In genomic region chr17:31636277-31636941, GRCm38 (mm10) we compare ENCODE assay signal across 9 mouse cellular contexts. TPM values are rescaled to one million over a fixed set of nuclear protein-coding genes. Genes with fewer than 3 reads are reported as not detected.
DNase-seq lines count a peak whose midpoint lies in the region; ATAC-seq lines count a peak whose summit lies in the region.
"Had no signal": no experiment of that assay in that cellular context is flagged by ENCODE, and none has a peak within 500 bp of the region (broad histone marks: within the 10 kb centered on the region; RNA-seq: fewer than 3 reads in every experiment).

No protein-coding gene starts in this region.

- H3K4me1 ChIP-seq in heart, embryonic 12.5 days (replicated peaks), result peaks cover 20% of the 10 kb centered on the region
- H3K4me1 ChIP-seq in brown adipose tissue, adult 24 weeks (ENCODE audit: control insufficient read depth, insufficient read depth, insufficient read length, low read length), result peaks cover 7% of the 10 kb centered on the region; the same call in 1 of the 2 replicates
- peaks cover 5% of the 10 kb centered on the region for H3K4me1 ChIP-seq in hindbrain, embryonic 11.5 days (replicated peaks; ENCODE audit: control insufficient read depth, insufficient read depth, low read length)
- H3K4me1 ChIP-seq in midbrain, embryonic 12.5 days, result peaks cover 24% of the 10 kb centered on the region

- 5% methylated on average over 45 of the region's 45 CpGs for WGBS in heart, embryonic 12.5 days
- WGBS in hindbrain, embryonic 11.5 days, result 5% methylated on average over 45 of the region's 45 CpGs
- WGBS in midbrain, embryonic 12.5 days, result 5% methylated on average over 42 of the region's 45 CpGs

- H3K4me3 ChIP-seq in heart, embryonic 12.5 days, result peak overlapping the region; percentile 55
- peak overlapping the region; percentile 51 for H3K4me3 ChIP-seq in brown adipose tissue, adult 24 weeks (ENCODE audit: insufficient read depth, low read depth, low read length)
- H3K4me3 ChIP-seq in hindbrain, embryonic 11.5 days (ENCODE audit: low read depth, low read length), result peak overlapping the region; percentile 46
- H3K4me3 ChIP-seq in midbrain, embryonic 12.5 days, result peak overlapping the region; percentile 47

- intact Hi-C loops in heart, postnatal 25 days (cut with DNase I), result no loop called here
- intact Hi-C loops in left cerebral cortex, postnatal 4 days (cut with DNase I), result no loop called here

- H3K27me3 ChIP-seq in heart, embryonic 12.5 days (replicated peaks), result peaks cover 21% of the 10 kb centered on the region
- H3K27me3 ChIP-seq in hindbrain, embryonic 11.5 days (ENCODE audit: control insufficient read depth, insufficient read depth, low read length), result peaks cover 15% of the 10 kb centered on the region
- H3K27me3 ChIP-seq in midbrain, embryonic 12.5 days, result peaks cover 52% of the 10 kb centered on the region

- no peak for DNase-seq in heart, postnatal 25 days (ENCODE audit: low spot score)
- DNase-seq in hindbrain, embryonic 11.5 days (ENCODE audit: low spot score), result peak; percentile 48
- DNase-seq in left cerebral cortex, postnatal 4 days, result no peak
- DNase-seq in cerebellum, adult 9-10 months, result no peak
- DNase-seq in thymus, postnatal 10 days (ENCODE audit: low spot score in 2 of 2), result no peak

- H3K27ac ChIP-seq in heart, embryonic 12.5 days (ENCODE audit: poor library complexity, severe bottlenecking), result no peak overlapping the region
- no peak overlapping the region for H3K27ac ChIP-seq in brown adipose tissue, adult 24 weeks (replicated peaks; ENCODE audit: low read depth, low read length)
- no peak overlapping the region for H3K27ac ChIP-seq in hindbrain, embryonic 11.5 days (ENCODE audit: low read depth, low read length)
- no peak overlapping the region for H3K27ac ChIP-seq in midbrain, embryonic 12.5 days (replicated peaks)

- H3K36me3 ChIP-seq in heart, embryonic 12.5 days, result no peaks in the 10 kb centered on the region
- no peaks in the 10 kb centered on the region for H3K36me3 ChIP-seq in hindbrain, embryonic 11.5 days (ENCODE audit: control insufficient read depth, insufficient read depth, low read length)
- no peaks in the 10 kb centered on the region for H3K36me3 ChIP-seq in midbrain, embryonic 12.5 days
- H3K36me3 ChIP-seq: G1E had no signal

- no peaks in the 10 kb centered on the region for H3K9me3 ChIP-seq in heart, embryonic 12.5 days (replicated peaks)
- no peaks in the 10 kb centered on the region for H3K9me3 ChIP-seq in hindbrain, embryonic 11.5 days (ENCODE audit: control insufficient read depth, low read length)
- no peaks in the 10 kb centered on the region for H3K9me3 ChIP-seq in midbrain, embryonic 12.5 days
- H3K9me3 ChIP-seq: G1E had no signal

- H3K4me2 ChIP-seq in heart, embryonic 12.5 days, result peak overlapping the region; percentile 93
- H3K4me2 ChIP-seq in hindbrain, embryonic 11.5 days (replicated peaks; ENCODE audit: low read depth, low read length), result peak overlapping the region; percentile 95
- peak overlapping the region; percentile 89 for H3K4me2 ChIP-seq in midbrain, embryonic 12.5 days (replicated peaks)

- ATAC-seq in heart, embryonic 12.5 days (ENCODE audit: insufficient number of reproducible peaks, low FRiP score), result peak; percentile 26
- peak; percentile 60; the same call in 1 of the 2 replicates for ATAC-seq in hindbrain, embryonic 11.5 days (ENCODE audit: low FRiP score)
- peak; percentile 34; the same call in 1 of the 2 replicates for ATAC-seq in midbrain, embryonic 12.5 days (ENCODE audit: low FRiP score, low read depth)

- peak overlapping the region; percentile 63; the same call in 1 of the 2 replicates for H3K9ac ChIP-seq in heart, embryonic 12.5 days
- peak overlapping the region; percentile 49; the same call in 1 of the 2 replicates for H3K9ac ChIP-seq in hindbrain, embryonic 11.5 days (ENCODE audit: low read depth, low read length)
- H3K9ac ChIP-seq in midbrain, embryonic 12.5 days (replicated peaks), result peak overlapping the region; percentile 47; the same call in 1 of the 2 replicates

RNA-seq across cellular contexts. Expression of gene Cbs, which starts 0.6 kb away (rescaled TPM):
- polyA plus RNA-seq in heart, embryonic 12.5 days (2016; fragmentation: Nextera tagmentation; extraction: Ambion mirVana), result 0.48 and 0.70 TPM in 2 replicates
- 1 to 10 TPM; 1.6 to 2.6 TPM for total RNA-seq in heart, postnatal 25 days (2021)
- polyA plus RNA-seq in brown adipose tissue, adult 24 weeks (2012; ENCODE audit: insufficient read depth, insufficient read length, missing spikeins), result 1.1 TPM in 1 of 2 replicates, not detected in the other
- polyA plus RNA-seq in hindbrain, embryonic 11.5 days (2014; fragmentation: Nextera tagmentation; extraction: Ambion mirVana), result 0.74 and 2.6 TPM in 2 replicates
- 1.2 and 1.3 TPM in 2 replicates for polyA plus RNA-seq in midbrain, embryonic 12.5 days (2016; fragmentation: Nextera tagmentation; extraction: Ambion mirVana)
- total RNA-seq in left cerebral cortex, postnatal 4 days (2021), result 10 to 100 TPM; 37.3 to 44.2 TPM
- polyA plus RNA-seq: G1E had no signal

RNA-seq across cellular contexts. Expression of gene U2af1, which starts 22.3 kb away (rescaled TPM):
- 229 and 244 TPM in 2 replicates for polyA plus RNA-seq in heart, embryonic 12.5 days (2016; fragmentation: Nextera tagmentation; extraction: Ambion mirVana)
- 10 to 100 TPM; 70.7 to 70.9 TPM for total RNA-seq in heart, postnatal 25 days (2021)
- polyA plus RNA-seq in brown adipose tissue, adult 24 weeks (2012; ENCODE audit: insufficient read depth, insufficient read length, missing spikeins), result 49.0 and 55.5 TPM in 2 replicates
- 195 and 204 TPM in 2 replicates for polyA plus RNA-seq in hindbrain, embryonic 11.5 days (2014; fragmentation: Nextera tagmentation; extraction: Ambion mirVana)
- polyA plus RNA-seq in midbrain, embryonic 12.5 days (2016; fragmentation: Nextera tagmentation; extraction: Ambion mirVana), result 325 TPM in 2 replicates
- total RNA-seq in left cerebral cortex, postnatal 4 days (2021), result 100 to 1,000 TPM; 183 to 186 TPM

RNA-seq across cellular contexts. Expression of gene Cryaa, which starts 41.2 kb away (rescaled TPM):
- 0.44 TPM in 1 of 2 replicates, not detected in the other for polyA plus RNA-seq in heart, embryonic 12.5 days (2016; fragmentation: Nextera tagmentation; extraction: Ambion mirVana)
- total RNA-seq in heart, postnatal 25 days (2021), result not detected
- not detected in 2 replicates for polyA plus RNA-seq in brown adipose tissue, adult 24 weeks (2012; ENCODE audit: insufficient read depth, insufficient read length, missing spikeins)
- not detected in 2 replicates for polyA plus RNA-seq in hindbrain, embryonic 11.5 days (2014; fragmentation: Nextera tagmentation; extraction: Ambion mirVana)
- polyA plus RNA-seq in midbrain, embryonic 12.5 days (2016; fragmentation: Nextera tagmentation; extraction: Ambion mirVana), result 0.18 TPM in 1 of 2 replicates, not detected in the other
- total RNA-seq in left cerebral cortex, postnatal 4 days (2021), result under 1 TPM; 0.36 to 0.38 TPM
- total RNA-seq: G1E had no signal
- polyA plus RNA-seq: G1E had no signal
